Mouse (Mus musculus) hindbrain, embryonic 11.5 days (tissue): ENCODE measurements around the gene Larp4b. TPM values are rescaled to one million over a fixed set of nuclear protein-coding genes. Genes with fewer than 3 reads are reported as not detected.

Experiments
- ATAC-seq: fragments of 200-750 bp; cut with Nextera tagmentation; 2 replicates; pipeline ENCODE4 v1.8.0; 2017; ENCODE audit warnings: mild to moderate bottlenecking, moderate TSS enrichment, moderate library complexity; ENCODE audit not compliant: low FRiP score
- DNase-seq: peaks from one replicate; pipeline ENCODE4 v3.0.0-alpha.2; 2015; ENCODE audit warnings: low spot score
- H3K27ac ChIP-seq: fragments of 300-500 bp; sonication (generic); 2 replicates; pipeline ENCODE4 v1.5.1; 2014; ENCODE audit warnings: mild to moderate bottlenecking, low read depth, low read length
- H3K27me3 ChIP-seq: fragments of 300-500 bp; sonication (generic); 2 replicates; pipeline ENCODE4 v1.6.1; 2014; ENCODE audit warnings: mild to moderate bottlenecking, low read length, moderate library complexity, mixed read lengths; ENCODE audit not compliant: control insufficient read depth, insufficient read depth
- H3K36me3 ChIP-seq: fragments of 300-500 bp; sonication (generic); 2 replicates; pipeline ENCODE4 v1.6.1; 2014; ENCODE audit warnings: mild to moderate bottlenecking, low read length, moderate library complexity, mixed read lengths; ENCODE audit not compliant: control insufficient read depth, insufficient read depth
- H3K4me1 ChIP-seq: fragments of 300-500 bp; sonication (generic); replicated peaks from 2 replicates; pipeline ENCODE4 v1.6.1; 2014; ENCODE audit warnings: low read length, mixed read lengths; ENCODE audit not compliant: control insufficient read depth, insufficient read depth
- H3K4me2 ChIP-seq: fragments of 300-500 bp; sonication (generic); replicated peaks from 2 replicates; pipeline ENCODE4 v1.6.1; 2014; ENCODE audit warnings: mild to moderate bottlenecking, low read depth, low read length
- H3K4me3 ChIP-seq: fragments of 300-500 bp; sonication (generic); 2 replicates; pipeline ENCODE4 v1.5.1; 2014; ENCODE audit warnings: low read depth, low read length
- H3K9ac ChIP-seq: fragments of 300-500 bp; sonication (generic); 2 replicates; pipeline ENCODE4 v1.6.1; 2014; ENCODE audit warnings: low read depth, low read length
- H3K9me3 ChIP-seq: fragments of 300-500 bp; sonication (generic); 2 replicates; pipeline ENCODE4 v1.6.1; 2016; ENCODE audit warnings: low read length; ENCODE audit not compliant: control insufficient read depth
- WGBS: fragments of 180-500 bp; shearing (Covaris S2); extraction: QIAGEN DNeasy Blood & Tissue Kit; methylation state at CpG from one replicate; pipeline ENCODE4 v1.1.7; 2014; 5-methylcytosine and 5-hydroxymethylcytosine counted together
- polyA plus RNA-seq: library from polyadenylated mRNA; unstranded; fragments of >200 nt; fragmentation: Nextera tagmentation; extraction: Ambion mirVana; gene quantifications from 2 replicates; pipeline ENCODE4 v1.2.1, GENCODE M21; 2014

Larp4b gene
- polyA plus RNA-seq, 1 experiment from 2014 or later = 36.0 TPM

GRCm38 (mm10) chr13:9113735-9114134 lies 20.1 kb downstream of the Larp4b start:
- WGBS = 93% methylated on average over 3 of the region's 3 CpGs

GRCm38 (mm10) chr13:9120835-9121542 lies 27.3 kb downstream of the Larp4b start:
- Histone ChIP-seq H3K4me3 (no peak overlapping the region), H3K27me3 (no peaks in the 10 kb centered on the region), H3K9me3 (no peaks in the 10 kb centered on the region), H3K4me2 (no peak overlapping the region), H3K27ac (no peak overlapping the region), H3K4me1 (no peaks in the 10 kb centered on the region), H3K9ac (no peak overlapping the region), H3K36me3 (no peaks in the 10 kb centered on the region)
- DNase-seq = no peak
- ATAC-seq = no peak
- 89% methylated on average over 10 of the region's 10 CpGs for WGBS

More at GRCm38 (mm10) chr13:9113735-9114134, 20.1 kb downstream of the Larp4b start:
- Histone ChIP-seq H3K4me3 (no peak overlapping the region), H3K4me2 (no peak overlapping the region), H3K36me3 (no peaks in the 10 kb centered on the region), H3K9ac (no peak overlapping the region), H3K27ac (no peak overlapping the region), H3K27me3 (no peaks in the 10 kb centered on the region), H3K9me3 (no peaks in the 10 kb centered on the region), H3K4me1 (no peaks in the 10 kb centered on the region)
- ATAC-seq (no peak), DNase-seq (no peak)

GRCm38 (mm10) chr13:9122045-9122444 lies 28.4 kb downstream of the Larp4b start:
- H3K9ac ChIP-seq = no peak overlapping the region
- no peaks in the 10 kb centered on the region for H3K36me3 ChIP-seq
- 93% methylated on average over 4 of the region's 4 CpGs for WGBS
- H3K27ac ChIP-seq = no peak overlapping the region
- H3K27me3 ChIP-seq = no peaks in the 10 kb centered on the region
- no peak overlapping the region for H3K4me3 ChIP-seq
- H3K9me3 ChIP-seq = no peaks in the 10 kb centered on the region
- ATAC-seq = no peak
- no peaks in the 10 kb centered on the region for H3K4me1 ChIP-seq
- DNase-seq = no peak
- H3K4me2 ChIP-seq = no peak overlapping the region

- no peak for ATAC-seq
- 94% methylated on average over 7 of the region's 7 CpGs for whole genome bisulfite sequencing
- no peak overlapping the region for H3K4me3 ChIP-seq
Measured at GRCm38 (mm10) chr13:9125193-9125592, 31.5 kb downstream of the Larp4b start.

GRCm38 (mm10) chr13:9127715-9128114 lies 34.0 kb downstream of the Larp4b start:
- H3K9ac ChIP-seq = no peak overlapping the region
- WGBS = 97% methylated on average over 4 of the region's 4 CpGs
- no peak for DNase-seq
- H3K27ac ChIP-seq = no peak overlapping the region
- no peak overlapping the region for H3K4me2 ChIP-seq
- no peaks in the 10 kb centered on the region for H3K4me1 ChIP-seq
- no peaks in the 10 kb centered on the region for H3K9me3 ChIP-seq
- no peaks in the 10 kb centered on the region for H3K27me3 ChIP-seq
- H3K4me3 ChIP-seq = no peak overlapping the region
- peaks cover 3% of the 10 kb centered on the region for H3K36me3 ChIP-seq
- ATAC-seq = no peak

More at GRCm38 (mm10) chr13:9125193-9125592, 31.5 kb downstream of the Larp4b start:
- H3K9ac ChIP-seq = no peak overlapping the region
- no peak for DNase-seq
- no peaks in the 10 kb centered on the region for H3K9me3 ChIP-seq
- H3K36me3 ChIP-seq = peaks cover 3% of the 10 kb centered on the region; the same call in 1 of the 2 replicates
- H3K27ac ChIP-seq = no peak overlapping the region
- no peaks in the 10 kb centered on the region for H3K27me3 ChIP-seq
- H3K4me2 ChIP-seq = no peak overlapping the region
- H3K4me1 ChIP-seq = no peaks in the 10 kb centered on the region

- ATAC-seq (no peak), DNase-seq (no peak)
- no peak overlapping the region for H3K9ac ChIP-seq
- no peak overlapping the region for H3K4me2 ChIP-seq
- no peaks in the 10 kb centered on the region for H3K4me1 ChIP-seq
- 92% methylated on average over 6 of the region's 6 CpGs for WGBS
- no peaks in the 10 kb centered on the region for H3K9me3 ChIP-seq
- no peak overlapping the region for H3K27ac ChIP-seq
- H3K36me3 ChIP-seq = peaks cover 3% of the 10 kb centered on the region
- no peak overlapping the region for H3K4me3 ChIP-seq
- H3K27me3 ChIP-seq = no peaks in the 10 kb centered on the region
Measured at GRCm38 (mm10) chr13:9128707-9129314, 35.1 kb downstream of the Larp4b start.

GRCm38 (mm10) chr13:9134421-9134820 lies 40.7 kb downstream of the Larp4b start:
- Histone ChIP-seq H3K9ac (no peak overlapping the region), H3K36me3 (no peaks in the 10 kb centered on the region; the same call in 1 of the 2 replicates), H3K4me2 (no peak overlapping the region), H3K4me1 (no peaks in the 10 kb centered on the region), H3K27me3 (no peaks in the 10 kb centered on the region), H3K27ac (no peak overlapping the region), H3K4me3 (no peak overlapping the region), H3K9me3 (no peaks in the 10 kb centered on the region)
- WGBS = 84% methylated on average over 2 of the region's 2 CpGs
- DNase-seq = no peak
- no peak for ATAC-seq

GRCm38 (mm10) chr13:9136088-9136487 lies 42.4 kb downstream of the Larp4b start:
- H3K4me2 ChIP-seq = no peak overlapping the region
- H3K27me3 ChIP-seq = no peaks in the 10 kb centered on the region
- no peaks in the 10 kb centered on the region for H3K9me3 ChIP-seq
- DNase-seq (no peak), ATAC-seq (no peak)
- no peaks in the 10 kb centered on the region for H3K4me1 ChIP-seq
- H3K36me3 ChIP-seq = no peaks in the 10 kb centered on the region
- no peak overlapping the region for H3K9ac ChIP-seq
- no peak overlapping the region for H3K27ac ChIP-seq
- 90% methylated on average over 6 of the region's 6 CpGs for WGBS
- H3K4me3 ChIP-seq = no peak overlapping the region

GRCm38 (mm10) chr13:9136733-9137132 lies 43.1 kb downstream of the Larp4b start:
- DNase-seq = peak; percentile 17
- H3K9me3 ChIP-seq = no peaks in the 10 kb centered on the region
- WGBS = 71% methylated on average over 4 of the region's 4 CpGs
- H3K4me2 ChIP-seq = no peak overlapping the region
- no peak overlapping the region for H3K4me3 ChIP-seq
- no peak overlapping the region for H3K27ac ChIP-seq
- no peak for ATAC-seq
- H3K9ac ChIP-seq = no peak overlapping the region
- H3K4me1 ChIP-seq = no peaks in the 10 kb centered on the region
- H3K36me3 ChIP-seq = no peaks in the 10 kb centered on the region
- H3K27me3 ChIP-seq = no peaks in the 10 kb centered on the region
